Mouse (Mus musculus) forelimb bud, embryonic 11.5 days (tissue): ENCODE data around the gene Gm11562.
A peak's percentile ranks its signal among the peaks of the same experiment; 100 is the strongest.

Source experiments
- DNase-seq: peaks from one replicate; pipeline ENCODE4 v3.0.0-alpha.2; 2012; ENCODE audit warnings: low read depth, low spot score

The Gm11562 gene

GRCm38 (mm10) chr11:99585096-99585495 lies 35.1 kb downstream of the Gm11562 start:
- DNase-seq, result no peak

DNA sequence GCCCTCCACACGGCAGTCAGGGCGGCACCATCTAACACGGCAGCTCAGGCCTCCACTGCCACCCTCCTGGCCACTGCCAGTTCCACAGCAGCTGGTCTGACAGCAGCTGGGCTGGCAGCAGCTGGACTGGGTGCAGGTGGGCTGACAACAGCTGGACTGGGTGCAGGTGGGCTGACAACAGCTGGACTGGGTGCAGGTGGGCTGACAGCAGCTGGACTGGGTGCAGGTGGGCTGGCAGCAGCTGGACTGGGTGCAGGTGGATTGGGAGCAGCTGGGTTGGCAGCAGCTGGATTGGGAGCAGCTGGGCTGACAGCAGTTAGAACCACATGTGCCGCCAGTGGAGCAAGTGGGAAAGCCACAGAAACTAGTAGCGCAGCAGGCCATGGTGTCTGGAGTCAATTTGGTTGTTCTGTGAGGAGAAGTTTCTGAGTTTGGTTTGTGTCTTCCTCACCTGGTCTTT lies 37.0 kb downstream of the Gm11562 start, which contains the start of gene Krtap1-4:
TSS of gene Krtap1-4 (minus strand) at position 410 of the 460 bp plus-strand sequence.
- DNase-seq, result no peak

DNA sequence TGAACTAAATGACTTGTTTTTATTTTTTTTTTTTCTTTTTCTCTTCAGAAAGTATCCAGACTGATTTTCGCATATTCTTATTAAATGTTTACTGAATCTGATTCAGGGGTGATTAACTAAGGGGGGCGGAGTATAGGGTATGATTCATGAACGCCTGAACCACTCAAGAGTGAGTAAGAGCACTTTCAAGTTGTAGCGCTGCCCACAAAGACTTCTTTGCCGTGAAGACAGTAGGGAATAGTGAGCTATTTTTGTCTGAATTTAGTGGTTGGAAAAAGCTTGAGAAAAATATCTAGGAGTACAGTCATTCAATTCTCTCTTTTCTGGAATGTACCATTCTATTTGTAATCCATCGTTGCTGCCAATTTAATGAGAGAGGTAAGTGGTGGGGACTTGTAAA lies 38.7 kb downstream of the Gm11562 start:
- DNase-seq, result no peak

- no peak for DNase-seq
Observed at GRCm38 (mm10) chr11:99581051-99581450, 39.2 kb downstream of the Gm11562 start.

DNA sequence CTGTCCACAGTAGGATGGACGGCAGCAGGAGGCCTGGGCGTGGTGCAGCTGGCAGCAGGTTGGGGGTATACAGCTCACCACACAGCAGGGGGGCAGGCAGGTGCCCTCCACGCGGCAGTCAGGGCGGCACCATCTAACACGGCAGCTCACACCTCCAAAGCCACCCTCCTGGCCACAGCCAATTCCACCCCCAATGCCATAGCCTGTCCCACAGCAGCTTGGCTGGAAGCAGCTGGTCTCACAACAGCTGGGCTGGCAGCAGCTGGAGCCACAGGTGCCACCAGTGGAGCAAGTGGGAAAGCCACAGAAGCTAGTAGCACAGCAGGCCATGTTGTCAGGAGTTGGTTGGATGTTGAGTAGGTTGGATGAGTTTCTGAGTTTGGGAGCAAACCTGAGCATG lies 39.6 kb downstream of the Gm11562 start, which contains the start of gene Krtap1-5:
TSS of gene Krtap1-5 (minus strand) at position 381 of the 400 bp plus-strand sequence.
- DNase-seq, result no peak

DNA sequence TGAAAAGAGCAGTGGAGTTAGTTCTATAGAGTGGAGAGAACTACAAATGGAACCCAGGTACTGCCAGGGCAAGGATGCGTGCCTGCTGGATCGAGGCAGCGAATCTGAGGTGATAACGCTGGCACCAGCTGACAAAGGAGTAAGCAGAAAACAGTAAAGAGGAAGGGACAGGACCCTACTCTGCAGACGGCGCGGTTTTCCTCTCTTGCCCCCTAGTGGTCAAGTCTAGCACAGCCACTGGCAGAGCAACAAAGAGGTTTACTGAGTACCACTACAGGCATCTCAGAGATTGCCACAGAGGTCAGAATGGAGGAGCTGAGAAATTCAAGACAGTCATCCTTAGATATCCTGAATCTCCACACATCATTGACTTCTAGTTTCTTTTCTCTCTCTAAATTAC lies 46.1 kb downstream of the Gm11562 start:
- DNase-seq, result peak; percentile 76

GRCm38 (mm10) chr11:99573164-99573563 lies 47.1 kb downstream of the Gm11562 start:
- DNase-seq, result no peak
